Mouse (Mus musculus) left cerebral cortex, adult 18-20 months (tissue): Measurements from ENCODE around the gene Aldh5a1. TPM values are rescaled to one million over a fixed set of nuclear protein-coding genes. Genes with fewer than 3 reads are reported as not detected.
A peak's percentile ranks its signal among the peaks of the same experiment; 100 is the strongest.
"Not testable (repeated sequence)": the region's sequence is repeated elsewhere in the genome, so short reads cannot be mapped to it uniquely, and the experiment has no call there.

Experiments
- DNase-seq, 2 experiments: peaks; one replicate each; pipeline ENCODE4 v3.0.0; 2021 to 2022; ENCODE audit warnings: low spot score in 2 of 2, mixed read lengths in 1 of 2
- long read RNA-seq, 2 experiments: library from polyadenylated mRNA; stranded (forward); transcript quantifications; one replicate each; pipeline ENCODE4 v2.0.0; 2021
- total RNA-seq, 2 experiments: library from RNA; stranded (reverse); gene quantifications; 2 replicates each; pipeline ENCODE4 v1.2.3; 2021

Aldh5a1 gene
- 10 to 100 TPM; 59.0 to 60.6 TPM for total RNA-seq
- long read RNA-seq, experiment 1, full-length matches to known transcripts, result 14 of 37 reads
- long read RNA-seq, experiment 1, partial matches to known transcripts, result 9 of 37 reads
- long read RNA-seq, experiment 1, other reads (novel, unspliced or antisense), result 14 of 37 reads
- long read RNA-seq, experiment 2, full-length matches to known transcripts, result 10 of 26 reads
- long read RNA-seq, experiment 2, partial matches to known transcripts, result 3 of 26 reads
- long read RNA-seq, experiment 2, other reads (novel, unspliced or antisense), result 13 of 26 reads

DNA sequence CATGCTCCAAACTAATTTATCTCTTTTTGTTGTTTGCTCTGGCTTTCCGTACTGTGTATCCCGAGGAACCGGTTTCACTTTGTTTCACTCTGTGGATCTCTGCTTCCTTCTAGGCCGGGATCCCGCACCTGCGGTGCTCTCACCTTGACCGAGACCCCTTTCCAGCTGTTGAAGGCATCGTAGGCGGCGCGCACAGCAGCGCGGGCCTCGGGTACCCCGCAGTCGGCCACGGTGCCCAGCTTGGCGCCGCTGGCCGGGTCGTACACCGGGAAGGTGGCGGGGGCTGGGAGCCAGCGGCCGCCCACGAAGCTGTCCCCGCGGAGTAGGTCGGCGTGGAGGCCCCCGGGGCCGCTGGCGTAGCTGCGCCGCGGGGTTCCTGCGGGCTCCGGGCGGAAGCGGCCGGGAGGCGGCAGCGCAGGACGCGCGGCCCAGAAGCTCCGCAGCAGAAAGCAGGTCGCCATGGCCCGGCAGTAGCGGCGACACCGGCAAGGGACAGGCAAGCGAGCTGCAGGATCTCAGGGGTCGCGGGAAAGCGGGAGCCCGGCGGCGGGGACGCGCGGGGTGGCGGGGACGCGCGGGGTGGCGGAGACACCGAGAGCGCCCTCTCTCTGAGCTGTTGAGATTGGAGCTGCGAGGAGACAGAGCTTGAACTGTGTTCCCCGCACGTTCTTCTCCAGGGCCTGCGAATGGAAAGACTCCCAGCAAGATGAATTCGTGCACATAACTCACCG, at the start of gene Aldh5a1:
Gene Aldh5a1 (minus strand): TSS at position 554 of the 731 bp plus-strand sequence.
- peak; percentile 76 to 86 for DNase-seq

DNA sequence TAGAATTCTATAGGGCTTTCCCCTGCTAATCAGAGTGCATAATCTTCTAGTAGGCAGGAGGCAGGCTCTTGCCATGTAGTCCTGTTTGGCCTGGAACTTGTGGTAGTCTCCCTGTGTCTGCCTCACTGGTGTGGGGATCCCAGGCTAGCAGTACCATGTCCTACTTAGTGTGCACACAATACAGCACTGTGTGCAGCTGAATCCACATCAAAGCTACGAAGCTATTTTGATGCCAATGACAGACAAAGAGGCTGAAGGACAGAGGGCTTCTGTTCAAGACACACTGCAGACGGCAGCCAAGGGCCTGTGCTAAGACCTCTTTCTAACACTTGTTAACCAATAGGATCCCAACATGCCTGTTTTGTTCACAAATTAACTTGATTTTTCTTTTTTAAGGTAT, 48.0 kb upstream of the Aldh5a1 start:
- DNase-seq, result peak in 1 of 2 experiments; percentile 16

DNA sequence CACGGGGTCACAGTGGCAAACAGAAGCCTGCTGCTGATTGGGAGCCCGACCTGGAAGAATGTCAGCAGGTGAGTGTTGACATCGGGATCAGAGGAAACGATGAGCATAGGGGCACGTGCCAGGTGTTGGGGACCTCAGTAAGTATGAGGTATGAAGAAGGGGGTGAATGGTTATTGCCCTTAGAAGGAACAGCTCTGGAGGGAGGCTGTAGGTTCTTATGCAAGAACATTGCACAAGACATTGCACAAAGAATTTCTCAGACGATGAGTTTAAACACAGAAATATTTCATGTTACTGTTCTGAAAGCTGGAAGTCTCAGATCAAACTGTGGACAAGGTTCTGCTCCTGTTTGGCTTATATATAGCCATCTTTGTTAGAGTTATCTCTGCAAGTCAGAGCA, 43.6 kb upstream of the Aldh5a1 start:
- DNase-seq, result no peak

DNA sequence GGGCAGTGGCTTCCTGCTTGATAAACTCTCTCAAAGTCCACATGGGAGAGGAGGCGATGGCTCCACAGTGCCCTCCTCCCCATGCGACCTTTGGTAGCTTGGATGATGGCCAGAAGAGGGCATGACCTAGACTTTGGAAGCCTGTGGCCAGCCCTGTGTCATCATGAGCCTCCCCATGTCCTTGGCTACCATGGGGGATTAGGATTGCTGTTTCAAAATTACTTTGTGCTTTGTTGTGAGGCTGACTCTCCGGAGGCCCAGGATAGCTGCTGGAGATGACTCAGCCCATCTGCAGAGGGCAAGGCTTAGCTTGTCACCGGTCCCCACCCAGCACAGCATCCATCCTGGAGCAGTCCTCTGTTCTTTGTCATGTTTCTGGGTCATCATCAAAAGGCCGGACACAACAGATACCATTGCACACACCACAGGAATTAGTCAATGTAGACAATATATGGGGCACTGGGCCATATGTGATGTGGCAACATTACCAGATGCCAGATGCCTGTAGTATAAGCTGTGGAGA, 40.4 kb upstream of the Aldh5a1 start:
- DNase-seq, result no peak

DNA sequence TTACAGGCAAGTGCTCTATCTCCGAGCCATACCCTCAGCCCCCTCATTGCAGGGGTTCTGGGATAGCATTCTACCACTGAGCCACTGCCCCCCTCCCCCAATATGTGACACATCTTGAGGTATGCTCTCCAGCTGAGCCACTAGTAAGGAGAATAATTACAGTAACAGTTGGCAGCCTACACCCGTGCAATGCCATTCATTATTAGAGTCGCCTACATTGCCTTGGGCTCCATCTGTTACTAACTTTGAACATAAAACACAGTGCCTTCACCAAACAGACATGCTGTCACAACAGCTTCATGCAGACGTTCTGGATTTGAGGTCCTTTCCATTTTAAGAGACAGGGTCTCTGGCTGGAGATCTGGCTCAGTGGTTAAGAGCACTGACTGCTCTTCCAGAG, 38.9 kb upstream of the Aldh5a1 start:
- DNase-seq, result no peak

DNA sequence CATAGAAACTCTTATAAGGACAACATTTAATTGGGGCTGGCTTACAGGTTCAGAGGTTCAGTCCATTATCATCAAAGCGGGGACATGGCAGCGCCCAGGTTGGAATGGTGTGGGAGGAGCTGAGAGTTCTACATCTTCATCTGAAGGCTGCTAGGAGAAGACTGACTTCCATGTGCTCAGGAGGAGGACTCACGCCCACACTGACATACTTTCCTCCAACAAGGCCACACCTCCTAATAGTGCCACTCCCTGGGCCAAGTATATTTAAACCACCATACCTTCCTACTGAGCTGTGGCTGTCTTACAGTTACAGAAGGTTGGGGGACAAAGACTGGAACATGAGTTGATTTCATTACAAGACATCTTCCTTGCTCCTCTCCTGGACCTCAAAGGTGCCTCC, 34.3 kb upstream of the Aldh5a1 start:
- not testable (repeated sequence) for DNase-seq

DNA sequence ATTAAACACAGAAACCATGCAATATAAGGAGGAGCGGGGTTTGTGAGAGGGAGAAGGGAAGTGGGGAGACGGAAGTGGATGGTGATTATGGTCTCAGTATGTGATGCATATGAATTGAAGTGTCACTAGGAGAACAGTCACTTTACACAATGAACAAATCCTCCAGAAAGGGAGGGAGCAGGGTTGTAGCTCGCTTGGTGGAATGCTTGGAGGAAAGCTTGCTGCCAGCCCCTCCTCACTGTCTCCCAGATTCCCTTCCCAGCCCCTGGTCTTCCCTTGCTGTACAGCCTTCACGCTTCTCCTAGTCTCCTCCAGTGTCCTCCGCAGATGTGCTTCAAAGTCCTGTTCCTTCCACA, 28.4 kb upstream of the Aldh5a1 start:
- DNase-seq, result no peak

DNA sequence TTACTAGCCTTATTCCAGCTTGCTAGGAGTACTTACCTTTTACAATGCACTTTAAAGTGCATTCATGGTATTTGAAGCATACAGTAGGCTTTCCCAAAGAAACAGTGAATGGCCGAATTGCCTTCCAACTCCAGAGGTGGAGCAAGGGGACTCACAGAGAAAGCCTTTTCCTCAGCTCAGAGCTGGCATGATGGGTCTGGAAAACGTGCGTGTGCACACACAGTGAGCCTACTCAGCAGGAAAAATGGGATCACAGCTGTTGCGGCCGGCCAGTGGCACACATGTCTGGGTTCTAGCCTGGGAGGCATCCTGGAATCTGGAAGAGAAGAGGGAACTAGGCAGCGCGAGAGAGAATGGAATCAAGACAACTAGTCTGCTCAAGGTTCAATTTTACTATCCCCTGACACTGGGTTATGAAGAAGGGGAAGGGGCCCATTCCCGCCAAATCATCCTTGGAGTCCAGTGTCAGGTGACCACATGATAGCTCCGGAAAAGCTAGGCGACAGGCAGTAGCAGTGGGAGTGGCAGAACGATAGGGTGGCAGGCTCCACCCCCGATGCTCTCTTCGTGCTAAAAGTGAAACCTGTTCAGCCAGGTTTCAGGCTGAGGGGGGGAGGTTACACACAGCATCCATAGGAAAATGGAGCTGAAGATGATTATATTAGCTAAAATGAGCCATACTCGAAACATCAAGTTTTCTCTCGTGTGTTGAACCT, 27.8 kb upstream of the Aldh5a1 start:
- DNase-seq, result no peak

DNA sequence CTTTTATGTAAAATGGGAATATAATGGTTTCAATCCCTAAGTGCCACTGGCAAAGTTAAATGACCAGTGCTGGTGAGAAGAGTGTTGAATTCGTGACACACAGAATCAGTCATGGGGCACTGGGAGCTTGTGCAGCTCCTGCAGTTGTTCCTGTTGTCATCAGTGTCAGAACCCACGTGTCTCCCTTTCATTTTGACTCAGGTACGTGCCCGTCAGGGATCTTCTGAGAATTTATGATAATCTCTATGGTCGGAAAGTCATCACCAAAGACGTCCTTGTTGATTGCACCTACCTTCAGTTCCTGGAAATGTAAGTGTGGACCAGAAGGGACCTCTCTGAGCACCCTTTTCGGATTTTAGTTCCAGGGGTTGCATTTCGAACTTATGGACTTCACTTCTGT, 24.7 kb upstream of the Aldh5a1 start:
- DNase-seq, result no peak

DNA sequence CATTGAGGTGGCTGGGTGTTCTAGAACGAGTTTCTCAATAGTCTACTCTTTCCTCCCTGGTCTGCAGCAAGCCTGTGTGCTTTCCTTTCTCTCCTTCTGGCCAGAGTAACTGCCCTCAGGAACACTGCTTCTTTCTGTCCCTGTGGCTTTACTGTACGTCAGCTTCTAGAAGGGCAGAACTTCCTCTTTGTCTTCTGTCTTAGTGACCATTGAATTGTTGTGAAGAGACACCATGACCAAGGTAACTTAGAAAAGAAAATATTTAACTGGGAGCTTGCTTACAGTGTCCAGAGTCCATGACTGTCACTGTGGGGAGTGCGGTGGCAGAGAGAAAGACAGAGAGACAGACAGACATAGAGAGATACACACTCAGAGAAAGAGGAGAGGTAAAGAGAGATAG, 22.6 kb upstream of the Aldh5a1 start:
- DNase-seq, result no peak

DNA sequence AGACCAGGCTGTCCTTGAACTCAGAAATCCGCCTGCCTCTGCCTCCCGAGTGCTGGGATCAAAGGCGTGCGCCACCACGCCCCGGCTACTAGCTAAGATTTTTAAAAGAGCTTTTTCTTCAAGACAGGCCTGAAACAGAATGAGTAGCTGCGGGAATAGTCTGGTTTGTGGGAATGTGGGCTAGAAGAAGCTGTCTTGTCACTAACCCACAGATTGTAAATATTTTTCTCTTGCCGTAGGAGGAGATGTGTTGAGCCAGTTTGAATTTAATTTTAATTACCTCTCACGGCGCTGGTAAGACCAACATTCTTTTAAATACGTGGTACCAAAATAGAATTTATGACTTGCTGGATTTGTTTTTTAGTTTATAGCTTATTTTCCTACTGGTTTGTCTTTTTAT, 21.2 kb upstream of the Aldh5a1 start:
- DNase-seq, result peak in 1 of 2 experiments; percentile 11

DNA sequence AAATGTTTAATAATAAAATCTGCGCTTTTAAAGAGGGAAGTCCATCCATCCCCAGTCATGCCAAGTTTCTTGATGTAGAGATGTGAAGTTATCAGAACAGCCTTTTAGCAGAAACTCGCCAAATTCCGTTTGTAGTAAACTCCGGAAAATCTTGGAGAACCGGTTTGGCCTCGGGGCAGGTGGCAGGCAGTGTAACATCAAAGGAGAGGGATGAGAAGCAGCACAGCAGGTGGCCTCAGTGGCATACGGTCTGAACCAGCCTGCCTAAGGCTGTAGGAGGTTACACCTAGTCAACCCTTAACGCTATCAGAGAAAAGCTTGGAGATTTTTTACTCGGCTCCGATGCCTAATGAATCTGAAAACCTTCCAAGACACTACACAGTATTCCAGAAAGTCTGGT, 18.0 kb upstream of the Aldh5a1 start:
- no peak for DNase-seq

DNA sequence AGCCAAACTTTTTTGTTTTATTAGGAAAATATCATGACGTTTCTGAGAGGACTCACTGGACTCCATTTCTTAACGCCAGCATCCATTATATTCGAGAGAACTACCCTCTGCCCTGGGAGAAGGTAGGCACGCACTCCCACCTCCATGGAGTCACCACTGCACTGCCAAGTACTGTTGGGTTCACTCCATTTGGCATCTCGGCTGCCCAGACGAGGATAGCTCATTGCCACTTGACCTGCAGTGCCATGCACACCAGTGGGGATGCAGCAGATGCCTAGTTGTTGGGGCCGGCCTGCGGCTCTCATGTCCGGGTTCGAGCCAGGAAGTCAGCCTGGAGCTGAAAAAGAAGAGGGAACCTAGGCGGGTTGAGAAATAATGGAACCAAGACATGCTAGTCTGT, 17.6 kb upstream of the Aldh5a1 start:
- no peak for DNase-seq

DNA sequence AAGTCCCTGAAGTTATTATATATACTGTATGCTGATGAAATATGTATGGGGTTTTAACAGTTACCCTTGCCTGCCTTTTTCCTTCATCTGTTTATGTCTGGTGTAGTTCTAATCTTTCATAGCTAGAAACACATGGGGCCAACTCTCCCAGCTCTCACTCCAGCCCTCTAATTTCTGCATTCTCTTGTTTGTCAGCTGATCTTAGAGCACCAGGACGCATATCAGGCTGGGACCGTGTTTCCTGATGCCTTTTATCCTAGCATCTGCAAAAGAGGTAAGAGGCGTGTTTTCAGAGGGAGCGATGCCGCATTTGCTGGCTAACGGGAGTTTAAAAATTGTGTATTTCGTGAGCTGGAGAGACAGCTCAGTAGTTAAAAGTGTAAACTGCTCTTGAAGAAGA, 15.2 kb upstream of the Aldh5a1 start:
- DNase-seq, result no peak

DNA sequence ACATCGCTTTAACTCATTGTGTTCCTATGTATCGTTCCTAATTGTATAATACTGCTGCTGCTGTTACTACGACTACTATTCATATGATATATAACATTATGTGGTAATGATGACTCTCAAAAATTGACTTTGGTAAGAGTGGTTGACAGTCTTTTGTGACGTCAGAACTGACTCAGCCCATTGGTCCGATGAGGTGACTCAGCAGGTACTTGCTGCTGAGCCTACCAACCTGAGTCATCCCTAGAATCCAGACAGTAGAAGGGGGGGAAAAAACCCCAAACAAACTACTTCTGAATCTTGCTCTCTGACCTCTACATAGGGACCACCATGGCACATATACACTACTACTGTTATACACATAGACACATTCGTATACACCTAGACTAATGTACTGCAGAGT, 11.4 kb upstream of the Aldh5a1 start:
- DNase-seq, result no peak

DNA sequence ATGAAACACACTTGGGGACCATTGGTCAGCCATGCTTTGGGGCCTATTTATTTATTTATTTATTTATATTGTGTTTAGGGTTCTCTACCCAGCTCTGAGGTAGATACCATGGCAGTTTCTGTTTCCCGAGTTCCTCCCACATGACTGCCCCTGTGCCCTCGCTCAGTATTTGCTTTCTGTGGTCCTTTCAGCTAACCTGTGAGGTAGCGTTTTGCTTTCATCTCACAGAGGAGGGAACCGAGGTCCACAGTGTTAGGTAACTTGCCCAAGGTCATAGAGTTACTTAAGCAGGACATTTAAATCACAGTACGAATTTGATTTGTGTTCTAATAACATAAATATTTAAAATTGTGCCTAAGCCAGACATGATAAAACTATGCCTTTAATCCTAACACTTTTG, 9.7 kb upstream of the Aldh5a1 start:
- DNase-seq, result no peak

DNA sequence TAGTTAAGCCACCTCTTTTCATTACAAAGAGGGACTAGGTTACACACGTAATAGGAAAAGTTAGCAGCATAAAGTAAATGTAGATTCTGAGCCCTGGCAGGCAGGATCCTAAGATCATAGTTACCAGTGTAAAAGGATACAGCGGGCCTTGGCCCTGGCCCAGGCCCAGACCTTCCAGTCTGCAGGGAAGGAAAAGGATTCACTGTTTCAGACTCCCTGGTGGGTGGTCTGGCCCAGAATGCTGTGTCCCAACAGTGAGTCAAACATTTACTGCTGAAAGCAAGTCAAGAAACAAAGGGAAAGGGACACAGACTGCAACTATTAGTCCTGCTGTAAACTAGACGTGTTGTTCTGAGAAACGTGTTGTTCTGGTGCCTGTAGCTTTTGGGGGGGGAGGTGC, 8.1 kb upstream of the Aldh5a1 start:
- DNase-seq, result no peak

DNA sequence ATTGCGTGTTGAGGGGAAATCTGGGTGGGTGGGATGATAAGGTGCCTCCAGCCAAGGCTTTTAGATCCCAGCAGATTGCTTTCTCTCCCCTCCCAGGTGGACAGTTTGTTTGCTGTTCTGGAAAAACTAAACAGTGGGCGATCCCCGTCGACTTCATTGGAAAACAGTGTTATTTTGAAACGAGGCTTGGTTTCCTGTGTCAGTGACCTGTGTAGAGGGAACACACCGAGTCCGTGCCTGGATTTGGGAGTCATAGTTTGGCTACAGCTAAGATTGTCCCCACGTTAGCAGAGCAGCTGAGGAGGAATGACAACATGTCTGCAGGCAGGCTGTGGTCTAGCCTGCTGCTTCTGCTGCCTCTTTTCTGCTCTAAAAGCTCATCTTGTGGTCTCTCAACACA, 5.8 kb upstream of the Aldh5a1 start:
- DNase-seq, result no peak

DNA sequence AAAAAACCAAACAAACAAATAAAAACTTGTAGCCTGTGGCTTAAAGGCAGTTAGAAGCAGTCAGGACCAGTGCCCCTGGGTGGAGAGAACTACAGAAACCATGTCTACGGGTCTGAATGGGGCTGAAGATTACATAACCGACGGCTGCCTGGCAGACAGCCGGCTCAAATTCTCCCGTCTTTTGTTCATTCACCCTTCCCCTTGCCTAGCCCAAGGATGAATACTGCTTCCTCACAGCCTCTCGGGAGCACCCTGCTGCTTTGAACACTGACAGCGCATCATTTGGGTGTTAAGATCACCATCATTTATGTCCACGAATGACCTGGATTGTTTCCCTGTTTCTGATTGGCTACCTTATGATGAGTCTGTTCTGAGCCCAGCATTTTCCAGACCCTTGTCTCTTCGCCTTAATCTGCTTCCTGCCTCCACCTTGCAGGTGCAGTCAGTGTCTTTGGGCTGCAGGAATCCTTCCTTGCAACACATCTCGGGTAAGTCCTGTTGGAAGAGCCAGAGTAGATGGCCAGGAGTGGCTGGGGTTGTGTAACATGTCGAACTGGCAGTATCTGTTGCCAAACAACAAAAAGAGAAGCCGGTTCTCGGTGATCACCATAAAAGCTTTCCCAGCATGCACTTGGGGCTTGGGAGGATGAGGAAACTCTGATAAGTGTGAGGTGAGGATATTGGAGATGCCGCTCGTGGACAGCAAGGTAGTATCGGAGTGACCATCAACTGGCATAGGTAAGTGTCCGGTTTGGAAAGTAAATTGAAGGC, 5.2 kb upstream of the Aldh5a1 start, which contains the start of gene Gpld1:
Gene Gpld1 (plus strand): TSS at position 641 of the 771 bp plus-strand sequence.
- DNase-seq, result peak; percentile 16 to 20

DNA sequence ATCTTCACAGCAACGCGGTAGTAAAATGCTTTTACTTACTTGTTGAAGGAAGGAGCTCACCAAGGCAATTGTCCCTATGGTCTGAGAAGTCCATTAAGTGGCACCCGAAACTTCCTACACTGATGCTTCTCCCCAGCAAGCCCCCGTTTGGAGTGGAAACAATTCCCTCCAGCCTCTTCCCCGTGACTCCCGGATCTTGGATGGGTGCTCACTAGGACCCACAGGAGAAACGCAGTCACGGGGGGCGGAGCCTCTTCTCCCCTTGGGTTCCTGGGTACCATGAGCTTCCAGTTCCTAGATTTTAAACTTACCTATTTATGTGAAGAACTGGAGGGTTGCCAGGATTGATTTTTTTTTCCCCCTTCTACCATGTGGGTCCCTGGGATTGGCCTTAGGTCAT, 2.0 kb upstream of the Aldh5a1 start:
- no peak for DNase-seq

DNA sequence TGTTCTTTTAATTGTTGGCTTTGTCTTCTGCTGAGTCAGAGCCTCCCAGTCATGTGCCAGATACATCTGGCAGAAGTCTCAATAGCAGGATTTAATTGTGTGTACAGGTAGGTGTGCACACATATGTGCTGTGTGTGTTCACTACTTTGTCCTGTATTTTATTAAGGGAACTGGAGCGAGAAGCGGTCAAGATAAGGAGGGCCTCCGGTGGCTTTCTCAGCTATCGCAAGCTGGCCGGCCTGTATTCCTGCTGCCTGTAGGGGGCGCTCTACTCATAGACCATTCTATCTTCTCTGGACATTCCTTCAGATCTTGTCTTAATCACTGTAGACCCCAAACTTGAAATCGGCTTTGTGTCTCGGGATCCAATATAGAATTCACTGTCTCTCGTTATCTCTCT, 1.2 kb upstream of the Aldh5a1 start:
- peak; percentile 80 to 84 for DNase-seq
